Mouse (Mus musculus) embryo, embryonic 9.5 days (tissue): Measurements from ENCODE around the gene Tmem179.

Source experiments
- DNase-seq: peaks from one replicate; pipeline ENCODE4 v3.0.0-alpha.2; 2017; ENCODE audit errors: extremely low spot score

Gene Tmem179

GRCm38 (mm10) chr12:112538356-112538755 is 21.8 kb upstream of the Tmem179 start:
- DNase-seq = no peak

DNA sequence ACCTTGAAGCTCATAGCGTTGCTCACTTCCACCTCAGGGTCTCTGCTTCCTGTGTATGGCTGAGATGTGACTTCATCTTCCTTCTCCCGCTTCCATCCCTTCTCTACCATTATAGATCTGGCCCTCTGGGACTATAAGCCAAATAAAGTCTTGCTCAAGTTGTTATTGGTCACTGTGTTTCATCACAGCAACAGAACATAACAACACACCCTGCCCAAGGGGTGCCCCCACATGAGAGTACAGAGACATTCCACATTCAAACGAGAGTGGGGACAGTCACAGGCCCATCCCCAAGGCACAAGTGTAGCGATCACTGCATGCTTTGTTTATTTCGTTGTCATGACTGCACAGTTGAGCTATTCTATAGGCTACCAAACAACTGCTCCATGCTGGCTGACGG is 20.7 kb upstream of the Tmem179 start:
- DNase-seq = no peak

- DNase-seq = no peak
Measured at GRCm38 (mm10) chr12:112533758-112534157, 17.2 kb upstream of the Tmem179 start.

GRCm38 (mm10) chr12:112518105-112518504 is 1.6 kb upstream of the Tmem179 start:
- no peak for DNase-seq

- DNase-seq = no peak
Measured at GRCm38 (mm10) chr12:112514897-112515296, 1.6 kb downstream of the Tmem179 start.

DNA sequence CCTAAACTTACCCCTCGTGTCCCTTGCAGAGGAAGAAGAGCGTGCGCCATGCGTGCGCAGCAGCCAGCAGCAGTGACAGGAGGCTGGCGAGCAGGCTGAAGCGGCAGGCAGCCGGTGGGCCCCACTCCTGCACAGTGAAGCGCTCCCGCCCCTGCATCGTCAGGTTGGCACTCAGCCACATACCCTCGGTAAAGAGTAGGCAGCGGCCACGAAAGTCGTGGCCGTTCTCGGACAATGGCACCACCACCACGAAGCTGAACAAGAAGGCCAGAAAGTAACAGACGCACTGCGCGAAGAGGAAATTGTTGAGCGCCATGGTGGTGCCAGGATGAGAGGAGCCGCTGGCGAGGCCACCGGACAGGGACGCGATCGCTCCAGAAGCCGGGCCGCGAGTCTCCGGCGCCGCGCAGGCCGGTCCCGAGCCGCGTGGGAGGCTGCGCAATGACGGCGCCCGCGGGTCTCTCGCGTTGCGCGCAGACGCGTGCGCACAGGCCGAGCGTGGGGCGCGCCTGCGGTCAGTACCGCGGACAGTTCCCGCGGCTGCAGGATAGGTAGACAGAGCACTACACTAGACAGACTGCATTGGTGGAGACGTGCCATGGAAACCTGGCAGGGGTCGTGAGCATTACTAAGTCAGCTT is 5.7 kb downstream of the Tmem179 start:
- peak; percentile 64 for DNase-seq

DNA sequence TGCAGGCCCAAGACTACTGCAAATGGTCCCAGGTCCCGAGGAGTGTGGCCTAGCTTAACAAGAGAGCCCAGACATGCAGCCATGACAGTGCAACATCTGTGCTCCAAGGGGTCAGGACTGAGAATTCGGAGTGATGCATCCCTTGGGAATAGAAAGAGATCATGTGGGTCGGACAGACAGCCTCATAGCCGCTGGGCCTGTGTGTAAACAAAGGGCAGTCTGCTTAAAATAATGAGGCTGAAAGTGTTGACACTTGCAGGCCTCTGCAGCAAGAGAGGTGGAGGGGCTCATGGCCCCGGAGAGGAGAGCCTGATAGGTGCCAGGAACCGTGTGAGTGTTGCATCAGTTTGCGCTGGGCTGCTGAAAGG is 6.2 kb downstream of the Tmem179 start:
- no peak for DNase-seq

DNA sequence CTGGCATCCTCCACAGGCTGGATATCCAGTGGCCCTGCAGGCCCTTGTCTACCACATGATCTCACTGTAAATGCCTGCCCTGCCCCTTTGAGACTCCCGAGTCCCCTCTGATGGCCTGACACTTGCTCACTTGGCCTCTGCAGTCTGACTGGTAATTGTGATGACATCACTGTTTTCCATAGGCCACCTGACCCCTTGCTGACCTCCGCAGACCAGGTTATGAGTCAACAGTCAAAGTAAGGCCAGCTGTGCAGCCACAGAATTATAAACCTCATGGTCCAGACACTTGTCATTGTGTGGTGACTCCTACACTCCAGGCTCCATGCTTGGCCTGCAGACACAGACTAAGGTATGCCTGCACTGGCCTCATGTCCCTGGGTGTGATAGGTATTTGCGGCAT is 8.6 kb downstream of the Tmem179 start:
- no peak for DNase-seq

GRCm38 (mm10) chr12:112507264-112507663 is 9.3 kb downstream of the Tmem179 start:
- no peak for DNase-seq

- DNase-seq = no peak
Measured at GRCm38 (mm10) chr12:112506267-112506666, 10.3 kb downstream of the Tmem179 start.

DNA sequence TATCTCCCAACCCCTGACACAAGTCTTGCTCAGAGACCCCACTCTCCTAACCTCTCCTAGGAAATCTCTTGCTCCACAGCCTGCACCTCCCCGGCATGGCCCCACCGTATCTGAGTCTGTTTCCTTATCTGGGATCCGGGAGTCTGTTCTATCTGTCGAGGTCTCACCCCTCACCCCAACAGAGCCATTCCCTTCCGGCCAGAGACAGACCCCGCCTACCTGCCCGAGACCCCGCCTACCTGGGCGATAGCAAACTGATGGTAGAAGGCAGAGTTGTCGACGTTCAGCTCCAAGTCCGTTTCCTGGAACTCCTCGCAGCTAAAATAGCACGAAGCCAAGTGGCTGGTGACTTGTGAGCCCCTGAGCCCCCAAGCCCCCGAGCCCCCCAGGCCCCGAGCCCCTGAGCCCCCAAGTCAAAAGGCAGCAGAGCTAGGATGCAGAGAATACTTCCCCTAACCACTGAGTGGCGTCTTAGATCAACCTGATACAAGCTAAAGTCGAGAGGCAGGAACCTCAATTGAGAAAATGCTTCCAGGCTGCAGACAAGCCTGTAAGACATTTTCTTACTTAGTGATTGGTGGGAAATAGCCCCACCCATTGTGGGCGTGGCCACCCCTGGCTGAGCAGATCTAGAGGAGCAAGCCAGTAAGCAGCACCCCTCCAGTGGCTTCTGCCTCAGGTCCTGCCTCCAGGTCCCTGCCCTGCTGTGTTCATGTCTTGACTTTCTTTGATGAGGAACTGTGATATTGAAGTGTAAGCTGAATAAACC is 13.4 kb downstream of the Tmem179 start:
- no peak for DNase-seq

DNA sequence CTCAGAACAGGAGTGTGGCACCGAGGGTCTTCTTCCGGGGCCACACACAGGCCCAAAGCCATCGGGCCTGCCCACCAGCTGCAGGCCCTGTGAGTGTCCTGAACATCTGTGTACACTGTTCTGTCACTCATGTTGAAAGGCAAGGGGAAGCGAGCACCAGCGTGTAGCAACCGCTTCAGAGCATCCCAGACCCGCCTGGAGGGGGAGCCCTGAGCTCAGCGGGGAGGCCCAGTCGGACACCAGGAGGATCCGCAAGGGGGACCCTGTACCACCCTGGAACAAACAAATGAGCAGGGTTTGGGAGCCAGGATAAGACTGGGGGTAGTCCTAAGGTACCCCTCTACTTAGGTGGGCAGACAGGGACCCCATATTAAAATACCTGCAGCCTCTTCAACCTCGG is 17.9 kb downstream of the Tmem179 start:
- DNase-seq = no peak

DNA sequence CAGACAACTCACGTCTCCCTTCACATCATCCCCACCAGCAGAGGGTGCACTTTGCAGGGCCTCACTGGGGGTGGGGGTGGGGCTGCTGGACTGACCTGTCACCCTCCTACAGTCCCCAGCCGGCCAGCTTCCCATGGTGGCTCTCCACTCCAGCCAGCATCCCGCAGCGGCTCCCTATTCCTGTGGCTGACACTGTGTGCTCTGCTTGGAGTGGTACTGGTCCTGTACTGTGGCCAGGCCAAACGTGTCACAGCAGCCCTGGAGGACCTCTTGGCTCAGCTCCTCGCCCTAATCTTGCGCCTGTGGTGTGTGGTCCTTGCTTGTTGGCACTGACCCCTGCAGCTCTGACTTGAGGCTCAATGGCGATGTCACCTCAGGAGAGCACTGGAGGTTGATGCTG is 18.8 kb downstream of the Tmem179 start:
- DNase-seq = no peak

- DNase-seq = no peak
Measured at GRCm38 (mm10) chr12:112496136-112496535, 20.4 kb downstream of the Tmem179 start.

GRCm38 (mm10) chr12:112490444-112490939 is 26.1 kb downstream of the Tmem179 start:
- DNase-seq = peak; percentile 16

DNA sequence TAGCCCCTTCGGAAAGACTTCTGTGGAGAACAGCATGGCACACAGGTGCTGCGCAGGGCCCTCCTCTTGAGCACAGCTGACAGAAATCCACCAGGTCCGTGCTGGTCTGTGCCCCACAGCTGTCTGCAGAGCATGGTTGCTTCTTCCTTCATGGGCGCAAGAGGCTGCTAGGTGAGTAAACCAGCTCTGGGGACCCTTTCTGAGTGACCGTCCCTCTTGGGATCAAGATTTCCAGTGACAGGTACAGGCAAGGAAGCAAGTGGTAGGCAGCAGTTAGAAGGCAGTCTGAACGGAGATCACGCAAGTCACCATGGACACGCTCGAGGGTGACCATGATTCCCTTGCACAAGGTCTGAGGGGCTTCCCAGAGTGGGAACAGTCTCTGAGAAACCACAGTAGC is 27.0 kb downstream of the Tmem179 start:
- no peak for DNase-seq

DNA sequence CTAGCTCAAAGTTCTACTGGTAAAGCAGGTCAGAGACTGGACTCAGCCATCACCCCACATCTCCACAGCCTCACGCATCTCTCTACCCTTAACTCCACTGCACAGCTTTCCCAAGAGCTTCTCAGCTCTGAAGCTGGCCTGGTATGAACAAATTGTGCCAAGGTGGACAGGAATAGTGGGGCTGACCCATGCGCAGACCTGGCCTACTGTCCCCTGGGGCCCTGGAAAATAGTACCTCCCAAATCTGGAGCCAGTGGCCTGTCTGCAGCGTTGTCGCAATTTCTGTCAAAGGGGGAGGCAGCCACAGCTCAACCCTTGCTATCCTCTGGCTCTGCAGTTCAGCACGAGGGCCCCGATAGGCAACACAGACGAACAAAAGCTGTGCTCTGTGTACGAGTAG is 27.4 kb downstream of the Tmem179 start, which contains the start of gene A530016L24Rik:
Gene A530016L24Rik, plus strand, starts transcription at position 315 of the 400 bp plus-strand sequence.
- DNase-seq = no peak

GRCm38 (mm10) chr12:112473777-112474176 is 42.8 kb downstream of the Tmem179 start:
- DNase-seq = peak; percentile 81

GRCm38 (mm10) chr12:112470216-112470615 is 46.3 kb downstream of the Tmem179 start:
- no peak for DNase-seq

GRCm38 (mm10) chr12:112469393-112469792 is 47.2 kb downstream of the Tmem179 start:
- no peak for DNase-seq

DNA sequence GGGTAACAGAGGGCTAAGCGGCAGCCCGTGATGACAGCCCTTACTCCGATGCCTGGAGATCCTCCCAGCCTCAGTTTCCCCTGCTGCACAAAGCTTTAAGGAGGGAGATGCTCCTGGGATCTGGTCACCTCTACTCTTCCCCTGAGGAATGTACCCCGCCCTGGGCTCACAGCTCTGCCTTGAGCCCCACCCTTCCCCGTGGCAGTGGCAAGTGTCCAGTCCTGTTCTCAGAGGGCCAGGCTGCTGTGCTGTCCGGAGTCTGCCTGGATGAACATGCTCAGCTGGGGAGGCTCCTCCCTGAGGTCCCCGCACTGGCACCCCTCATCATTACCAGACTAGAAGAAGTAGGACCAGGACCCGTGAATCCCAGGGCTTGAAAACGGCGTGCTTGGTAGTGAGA is 49.2 kb downstream of the Tmem179 start:
- DNase-seq = no peak

GRCm38 (mm10) chr12:112465928-112466327 is 50.6 kb downstream of the Tmem179 start:
- no peak for DNase-seq

GRCm38 (mm10) chr12:112464516-112464915 is 52.0 kb downstream of the Tmem179 start:
- DNase-seq = no peak
